Mouse (Mus musculus) CH12.LX (cell line): Measurements from ENCODE around the gene Galk1. TPM values are rescaled to one million over a fixed set of nuclear protein-coding genes. Genes with fewer than 3 reads are reported as not detected.

Experiments
- DNase-seq: peaks from one replicate; pipeline ENCODE4 v3.0.0-alpha.2; 2013; ENCODE audit errors: extremely low read depth
- H3K27ac ChIP-seq: 2 replicates; pipeline ENCODE4 v1.5.1; 2012; ENCODE audit warnings: low read depth, mild to moderate bottlenecking, control low read depth, moderate library complexity; ENCODE audit not compliant: insufficient read depth
- H3K27me3 ChIP-seq: replicated peaks from 2 replicates; pipeline ENCODE3; 2012; ENCODE audit warnings: inconsistent platforms
- H3K36me3 ChIP-seq, 2 experiments: replicated peaks in 1 of 2; 2 replicates each; pipeline versions ENCODE3 to v1.6.1; 2012; ENCODE audit warnings: inconsistent platforms in 1 of 2, low read length in 1 of 2, mild to moderate bottlenecking in 1 of 2, mixed read lengths in 1 of 2, moderate library complexity in 1 of 2; ENCODE audit not compliant: control insufficient read depth in 1 of 2, insufficient read depth in 1 of 2
- H3K4me1 ChIP-seq, 2 experiments: 2 replicates each; pipeline ENCODE4 v1.6.1; 2012; ENCODE audit warnings: inconsistent platforms in 1 of 2, moderate library complexity in 1 of 2; ENCODE audit not compliant: insufficient read depth in 2 of 2, control insufficient read depth in 1 of 2
- H3K4me2 ChIP-seq: 2 replicates; pipeline ENCODE4 v1.6.1; 2012; ENCODE audit warnings: low read depth, mild to moderate bottlenecking, control low read depth; ENCODE audit not compliant: poor library complexity, insufficient read depth, severe bottlenecking
- H3K4me3 ChIP-seq, 3 experiments: fragments of 150-350 bp in 1 of 3; sonication (generic) in 1 of 3; replicated peaks in 1 of 3; 2 replicates each; pipeline versions ENCODE3 to v1.5.1; 2011 to 2012; ENCODE audit warnings: low read depth in 2 of 3, low read length in 2 of 3, mild to moderate bottlenecking in 2 of 3, moderate library complexity in 2 of 3, control low read depth in 1 of 3, improper control_type of control experiment in 1 of 3, inconsistent platforms in 1 of 3, mixed read lengths in 1 of 3; ENCODE audit not compliant: poor library complexity in 1 of 3
- H3K79me2 ChIP-seq: replicated peaks from 2 replicates; pipeline ENCODE4 v1.6.1; 2012; ENCODE audit warnings: mild to moderate bottlenecking, moderate library complexity; ENCODE audit not compliant: control insufficient read depth, poor library complexity, insufficient read depth, severe bottlenecking; ENCODE audit errors: extremely low read depth
- H3K9ac ChIP-seq: 2 replicates; pipeline ENCODE4 v1.6.1; 2012; ENCODE audit warnings: low read depth, mild to moderate bottlenecking, control low read depth, moderate library complexity; ENCODE audit not compliant: insufficient read depth
- H3K9me3 ChIP-seq: replicated peaks from 2 replicates; pipeline ENCODE3; 2012; ENCODE audit warnings: low read length, inconsistent platforms, mixed read lengths
- CTCF ChIP-seq, 2 experiments: IDR thresholded peaks in 1 of 2; conservative IDR thresholded peaks in 1 of 2; 2 replicates each; pipeline ENCODE4 v1.5.1; 2011 to 2012; ENCODE audit warnings: low read depth in 2 of 2, low read length in 2 of 2, improper control_type of control experiment in 1 of 2, inconsistent platforms in 1 of 2, mild to moderate bottlenecking in 1 of 2, moderate library complexity in 1 of 2
- EP300 ChIP-seq: IDR thresholded peaks from 2 replicates; pipeline ENCODE4 v1.6.1; 2011; ENCODE audit warnings: low read length, improper control_type of control experiment
- GABPA ChIP-seq: IDR thresholded peaks from 2 replicates; pipeline ENCODE4 v1.6.1; 2012; ENCODE audit warnings: low read depth, low read length, improper control_type of control experiment, inconsistent platforms; ENCODE audit not compliant: insufficient replicate concordance
- IRF4 ChIP-seq: IDR thresholded peaks from 2 replicates; pipeline ENCODE4 v1.6.1; 2014; ENCODE audit warnings: low read depth, mild to moderate bottlenecking, inconsistent platforms, low read length, improper control_type of control experiment
- JUN ChIP-seq: IDR thresholded peaks from 2 replicates; pipeline ENCODE4 v1.6.1; 2011; ENCODE audit warnings: low read depth, mild to moderate bottlenecking, low read length, improper control_type of control experiment, moderate library complexity; ENCODE audit not compliant: insufficient read depth
- KAT2A ChIP-seq: IDR thresholded peaks from 2 replicates; pipeline ENCODE4 v1.6.1; 2012; ENCODE audit warnings: low read length, improper control_type of control experiment, inconsistent platforms; ENCODE audit not compliant: insufficient replicate concordance
- MAX ChIP-seq: IDR thresholded peaks from 2 replicates; pipeline ENCODE4 v1.6.1; 2011; ENCODE audit warnings: low read length, improper control_type of control experiment
- MEF2A ChIP-seq: IDR thresholded peaks from 2 replicates; pipeline ENCODE4 v1.6.1; 2014; ENCODE audit warnings: low read depth, mild to moderate bottlenecking, inconsistent platforms, low read length, improper control_type of control experiment, borderline replicate concordance
- NELFE ChIP-seq: IDR thresholded peaks from 2 replicates; pipeline ENCODE4 v1.6.1; 2011; ENCODE audit warnings: low read depth, low read length, improper control_type of control experiment
- PAX5 ChIP-seq: IDR thresholded peaks from 2 replicates; pipeline ENCODE4 v1.6.1; 2012; ENCODE audit warnings: low read length, inconsistent platforms, mixed read lengths
- POLR2A ChIP-seq: IDR thresholded peaks from 2 replicates; pipeline ENCODE4 v1.6.1; 2011; ENCODE audit warnings: low read depth, mild to moderate bottlenecking, improper control_type of control experiment, low read length
- SIN3A ChIP-seq: IDR thresholded peaks from 2 replicates; pipeline ENCODE4 v1.6.1; 2012; ENCODE audit warnings: low read length, improper control_type of control experiment, inconsistent platforms
- SMC3 ChIP-seq: IDR thresholded peaks from 2 replicates; pipeline ENCODE4 v1.6.1; 2011; ENCODE audit warnings: low read depth, low read length, improper control_type of control experiment
- TCF12 ChIP-seq: IDR thresholded peaks from 2 replicates; pipeline ENCODE4 v1.6.1; 2014; ENCODE audit warnings: low read depth, mild to moderate bottlenecking, inconsistent platforms, low read length, improper control_type of control experiment
- ZMIZ1 ChIP-seq: IDR thresholded peaks from 2 replicates; pipeline ENCODE4 v1.6.1; 2012; ENCODE audit warnings: low read depth, mild to moderate bottlenecking, inconsistent platforms, low read length, improper control_type of control experiment
- ZNF384 ChIP-seq: IDR thresholded peaks from 2 replicates; pipeline ENCODE4 v1.6.1; 2012; ENCODE audit warnings: low read depth, low read length, improper control_type of control experiment, inconsistent platforms
- dilution Hi-C: fragments of 300-500 bp; cut with MboI; formaldehyde crosslinking; loops from 2 replicates; pipeline ENCODE4 v1.14.3; 2020; ENCODE audit warnings: low sequenced_read_pairs; ENCODE audit not compliant: extremely low pct_unique_long_range_greater_than_20kb, extremely low pct_ligation_motif_present
- in situ Hi-C: fragments of 300-500 bp; cut with MboI; formaldehyde crosslinking; loops from 3 replicates; pipeline ENCODE4 v1.14.3; 2019; ENCODE audit warnings: low sequenced_read_pairs, low pct_ligation_motif_present, low pct_unique_long_range_greater_than_20kb, mixed read lengths
- polyA plus RNA-seq: library from polyadenylated mRNA; unstranded; fragments of >175 nt; gene quantifications from 2 replicates; pipeline ENCODE4 v1.2.1, GENCODE M21; 2012; ENCODE audit warnings: low read depth; ENCODE audit not compliant: insufficient read length
- total RNA-seq, 2 experiments: library from RNA; depleted of rRNA; stranded (reverse); fragments of 300-350 nt in 1 of 2; fragments of >200 nt in 1 of 2; gene quantifications; 2 replicates each; pipeline ENCODE4 v1.2.3; 2012 to 2014

Gene Galk1
- total and polyA plus RNA-seq, 3 experiments, result 263 to 413 (median 293) TPM

DNA sequence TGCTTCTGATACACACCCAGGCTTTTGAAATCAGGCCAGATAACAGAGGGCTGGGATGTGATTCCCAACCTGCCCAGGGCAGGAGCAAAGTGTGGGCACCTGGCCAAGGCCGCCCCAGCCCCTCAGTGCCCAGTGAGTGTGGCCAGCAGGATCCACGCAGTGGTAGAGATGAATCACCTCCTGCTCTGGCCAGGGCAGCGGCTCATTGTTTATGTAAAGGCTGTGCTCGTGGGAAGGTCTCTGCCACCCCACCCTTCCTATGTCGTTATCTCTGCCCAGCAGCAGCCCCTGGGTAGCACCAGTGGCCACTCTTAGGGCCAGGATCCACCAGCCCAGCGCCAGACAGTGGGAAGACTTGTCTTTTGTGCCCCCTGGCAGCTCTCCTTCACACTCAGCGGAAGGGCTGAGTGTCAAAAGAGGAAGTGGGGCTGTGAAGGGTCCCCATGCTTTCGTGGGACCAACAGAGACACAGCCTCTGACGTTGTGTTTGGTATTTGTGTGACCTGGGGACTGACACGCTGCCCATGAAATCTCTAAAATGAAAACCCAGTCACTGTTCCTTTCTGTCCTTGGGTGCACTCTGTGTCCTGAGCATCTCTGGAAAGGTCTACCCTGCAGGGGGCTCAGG lies 47.4 kb downstream of the Galk1 start:
- no peak for TF ChIP-seq KAT2A
- TF ChIP-seq MEF2A, result no peak
- TF ChIP-seq ZMIZ1, result no peak
- H3K9ac ChIP-seq, result no peak overlapping the region
- H3K4me2 ChIP-seq, result no peak overlapping the region
- peaks cover 12 to 17% of the 10 kb centered on the region in 2 experiments for H3K4me1 ChIP-seq
- DNase-seq, result no peak
- no peaks in the 10 kb centered on the region for H3K27me3 ChIP-seq
- H3K79me2 ChIP-seq, result no peaks in the 10 kb centered on the region
- dilution Hi-C loops (no loop called here), in situ Hi-C loops (no loop called here)
- peaks cover 58 to 72% of the 10 kb centered on the region in 2 experiments for H3K36me3 ChIP-seq
- no peak overlapping the region for H3K4me3 ChIP-seq
- no peak overlapping the region for H3K27ac ChIP-seq
- no peaks in the 10 kb centered on the region for H3K9me3 ChIP-seq

DNA sequence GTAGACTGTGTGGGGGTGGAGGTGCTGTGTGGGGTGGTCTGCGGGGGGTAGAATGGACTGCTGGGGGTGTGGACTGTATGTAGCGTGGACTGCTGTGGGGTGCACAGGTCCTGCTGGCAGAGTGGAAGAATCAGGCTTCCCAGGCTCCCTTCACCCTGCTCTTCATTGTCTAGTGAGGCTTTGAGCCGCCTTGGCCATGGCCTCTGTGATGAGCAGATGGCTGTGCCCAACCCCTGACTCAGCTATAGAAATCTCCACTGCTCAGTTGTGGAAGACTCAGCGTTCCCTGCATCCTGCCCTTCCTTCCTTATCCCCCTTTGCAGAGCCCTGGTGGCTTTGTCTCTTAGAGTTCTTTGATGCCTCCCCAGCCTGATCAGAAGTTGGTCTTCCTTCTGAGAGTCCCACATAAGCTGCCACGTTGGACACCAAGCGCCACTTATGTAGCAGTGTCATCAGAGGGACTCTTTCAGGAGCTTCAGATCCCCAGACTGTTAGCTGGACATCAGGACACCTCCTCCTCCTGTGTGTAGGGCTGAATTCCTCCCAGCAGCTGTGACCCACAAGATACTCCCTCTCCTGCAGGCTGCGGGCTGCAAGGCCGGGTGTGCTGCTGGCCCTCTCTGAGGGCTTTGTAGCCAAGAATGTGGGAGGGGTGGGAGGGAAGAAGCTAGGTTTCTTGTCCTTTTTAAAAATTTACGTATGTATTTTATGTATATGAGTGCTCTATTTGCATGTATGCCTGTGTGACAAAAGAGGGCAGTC lies 49.7 kb downstream of the Galk1 start:
- no peak for DNase-seq
- no peaks in the 10 kb centered on the region for H3K79me2 ChIP-seq
- H3K36me3 ChIP-seq, result peaks cover 70 to 88% of the 10 kb centered on the region in 2 experiments
- no peaks in the 10 kb centered on the region for H3K4me1 ChIP-seq
- no peak overlapping the region for H3K4me3 ChIP-seq
- dilution Hi-C loops (no loop called here), in situ Hi-C loops (no loop called here)
- H3K27me3 ChIP-seq, result no peaks in the 10 kb centered on the region
- no peak overlapping the region for H3K9ac ChIP-seq
- H3K4me2 ChIP-seq, result no peak overlapping the region
- H3K27ac ChIP-seq, result no peak overlapping the region
- TF ChIP-seq SIN3A (no peak), PAX5 (no peak), ZNF384 (no peak)
- no peaks in the 10 kb centered on the region for H3K9me3 ChIP-seq

DNA sequence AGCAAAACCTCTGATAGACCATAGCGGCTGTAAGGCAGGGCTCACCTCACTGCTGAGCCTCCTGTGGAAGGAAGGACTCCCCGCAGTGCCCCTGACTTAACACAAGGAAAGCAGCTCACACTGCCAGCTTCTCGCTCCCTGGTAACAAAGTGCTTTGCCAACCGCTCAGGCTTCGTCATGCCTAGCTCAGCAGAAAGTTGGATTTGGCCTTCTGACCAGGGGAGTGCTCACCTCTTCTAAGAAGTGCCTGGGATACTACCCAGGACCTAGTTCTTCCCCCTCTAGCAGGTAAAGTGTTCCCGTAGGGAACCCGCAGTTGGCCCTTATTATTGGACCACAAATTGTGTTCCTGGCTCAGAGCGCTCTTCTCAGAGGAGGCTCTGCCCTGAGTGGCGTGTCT lies 53.5 kb downstream of the Galk1 start:
- TF ChIP-seq EP300 (no peak), SMC3 (no peak), MAX (no peak), GABPA (no peak), POLR2A (no peak), ZMIZ1 (no peak), NELFE (no peak), IRF4 (no peak), TCF12 (no peak), PAX5 (no peak), JUN (no peak), CTCF (conservative IDR thresholded peaks at IDR 0.05 in 1 of 2, IDR thresholded peaks at IDR 0.05 in 1 of 2; ENCODE audit: low read depth in 2 of 2, low read length in 2 of 2) (no peak)
- TF ChIP-seq, all 38 proteins: peak for 0
- no peaks in the 10 kb centered on the region for H3K79me2 ChIP-seq
- H3K4me3 ChIP-seq, result no peak overlapping the region
- in situ Hi-C loops, result no loop called here
- H3K27ac ChIP-seq, result no peak overlapping the region
- H3K9ac ChIP-seq, result no peak overlapping the region
- dilution Hi-C loops, result no loop called here
- no peaks in the 10 kb centered on the region for H3K27me3 ChIP-seq
- peaks cover 0 to 6% of the 10 kb centered on the region in 2 experiments; a peak in 2 of 4 replicates for H3K4me1 ChIP-seq
- no peak overlapping the region for H3K4me2 ChIP-seq
- no peaks in the 10 kb centered on the region for H3K9me3 ChIP-seq
- peaks cover 77 to 91% of the 10 kb centered on the region in 2 experiments for H3K36me3 ChIP-seq
- no peak for DNase-seq
